Mouse (Mus musculus): ENCODE measurements around the gene Unc119b.
"Not testable (repeated sequence)": the region's sequence is repeated elsewhere in the genome, so short reads cannot be mapped to it uniquely, and the experiment has no call there.

Unc119b gene

GRCm38 (mm10) chr5:115134234-115135165 is at the start of gene Unc119b:
Gene Unc119b (minus strand): TSS chr5:115134975.
- peak; percentile 96 for DNase-seq (ENCODE audit: low spot score)

GRCm38 (mm10) chr5:115183482-115183881 is 48.7 kb upstream of the Unc119b start:
- no peak for DNase-seq (ENCODE audit: low spot score)

- no peak for DNase-seq (ENCODE audit: low spot score)
Observed at GRCm38 (mm10) chr5:115182925-115183324, 48.1 kb upstream of the Unc119b start.

- DNase-seq (ENCODE audit: low spot score) = peak; percentile 81
Observed at GRCm38 (mm10) chr5:115181248-115181940, 46.6 kb upstream of the Unc119b start.

- DNase-seq (ENCODE audit: low spot score) = no peak
Observed at GRCm38 (mm10) chr5:115179596-115179995, 44.8 kb upstream of the Unc119b start.

- no peak for DNase-seq (ENCODE audit: low spot score)
Observed at GRCm38 (mm10) chr5:115177866-115178265, 43.1 kb upstream of the Unc119b start.

- no peak for DNase-seq (ENCODE audit: low spot score)
Observed at GRCm38 (mm10) chr5:115174554-115174953, 39.8 kb upstream of the Unc119b start.

GRCm38 (mm10) chr5:115170150-115170549 is 35.4 kb upstream of the Unc119b start:
- DNase-seq (ENCODE audit: low spot score) = peak; percentile 59

GRCm38 (mm10) chr5:115168641-115169415 is 34.1 kb upstream of the Unc119b start:
- no peak for DNase-seq (ENCODE audit: low spot score)

GRCm38 (mm10) chr5:115167396-115167795 is 32.6 kb upstream of the Unc119b start:
- no peak for DNase-seq (ENCODE audit: low spot score)

GRCm38 (mm10) chr5:115166815-115167194 is 32.0 kb upstream of the Unc119b start:
- DNase-seq (ENCODE audit: low spot score) = no peak

GRCm38 (mm10) chr5:115165895-115166814 is 31.4 kb upstream of the Unc119b start:
- peak; percentile 72 for DNase-seq (ENCODE audit: low spot score)

GRCm38 (mm10) chr5:115165351-115165750 is 30.6 kb upstream of the Unc119b start:
- peak; percentile 61 for DNase-seq (ENCODE audit: low spot score)

- not testable (repeated sequence) for DNase-seq (ENCODE audit: low spot score)
Observed at GRCm38 (mm10) chr5:115164446-115164845, 29.7 kb upstream of the Unc119b start.

GRCm38 (mm10) chr5:115163563-115163962 is 28.8 kb upstream of the Unc119b start:
- DNase-seq (ENCODE audit: low spot score) = peak; percentile 78

GRCm38 (mm10) chr5:115161940-115162279 is 27.1 kb upstream of the Unc119b start:
- not testable (repeated sequence) for DNase-seq (ENCODE audit: low spot score)

- DNase-seq (ENCODE audit: low spot score) = no peak
Observed at GRCm38 (mm10) chr5:115161064-115161939, 26.5 kb upstream of the Unc119b start.

GRCm38 (mm10) chr5:115160655-115161054 is 25.9 kb upstream of the Unc119b start:
- no peak for DNase-seq (ENCODE audit: low spot score)

- DNase-seq (ENCODE audit: low spot score) = no peak
Observed at GRCm38 (mm10) chr5:115159165-115159564, 24.4 kb upstream of the Unc119b start.

Data from testis, postnatal 10 days (tissue).